Mouse (Mus musculus) C2C12 (cell line): ENCODE measurements around the gene Nsun7.

Experiments used
- CEBPB ChIP-seq: IDR thresholded peaks from one replicate; pipeline ENCODE4 v1.6.1; 2011; ENCODE audit warnings: low read depth, mild to moderate bottlenecking, control low read depth, moderate library complexity
- CTCF ChIP-seq: IDR thresholded peaks from one replicate; pipeline ENCODE4 v1.5.1; 2011; ENCODE audit not compliant: control insufficient read depth, insufficient read depth, insufficient read length
- FOSL1 ChIP-seq: IDR thresholded peaks from one replicate; pipeline ENCODE4 v1.8.0; 2011; ENCODE audit warnings: mild to moderate bottlenecking, low read length; ENCODE audit not compliant: poor library complexity, insufficient read depth, severe bottlenecking
- MAX ChIP-seq: IDR thresholded peaks from one replicate; pipeline ENCODE4 v1.6.1; 2011; ENCODE audit warnings: mild to moderate bottlenecking, control low read depth
- MYOD1 ChIP-seq: IDR thresholded peaks from one replicate; pipeline ENCODE4 v1.6.1; 2011; ENCODE audit warnings: low read depth; ENCODE audit not compliant: control insufficient read depth, insufficient read length
- MYOG ChIP-seq: IDR thresholded peaks from one replicate; pipeline ENCODE4 v1.6.1; 2011; ENCODE audit not compliant: control insufficient read depth, insufficient read length; ENCODE audit errors: extremely low read depth
- USF1 ChIP-seq: IDR thresholded peaks from one replicate; pipeline ENCODE4 v1.6.1; 2011; ENCODE audit warnings: low read depth, mild to moderate bottlenecking, control low read depth, moderate library complexity

DNA sequence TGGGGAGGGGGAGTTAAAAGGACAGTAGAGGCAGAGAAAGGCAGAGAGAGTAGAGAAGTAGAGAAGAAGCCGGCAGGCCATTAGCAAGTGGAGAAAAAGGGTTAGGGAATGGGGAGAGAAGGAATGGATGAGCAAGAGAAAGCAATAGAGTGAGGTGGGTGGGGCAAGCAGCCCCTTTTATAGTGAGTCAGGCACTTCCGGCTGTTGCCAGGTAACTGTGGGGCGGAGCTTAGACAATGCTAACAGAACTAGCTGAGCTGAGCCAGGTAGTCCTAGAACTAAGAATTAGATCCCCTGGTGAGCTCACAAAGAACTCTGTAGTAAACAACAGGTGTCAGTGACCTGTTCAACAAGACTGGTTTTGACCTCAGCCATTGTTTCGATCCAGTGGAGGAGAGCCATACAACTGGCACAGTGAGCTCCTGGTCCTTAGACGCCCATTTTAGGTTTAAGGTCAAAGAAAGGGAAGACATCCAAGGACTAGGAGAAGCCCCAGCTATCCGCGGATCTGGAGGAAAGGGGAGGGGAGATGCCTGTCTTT is 45.2 kb upstream of the Nsun7 start:
- no peak for TF ChIP-seq CTCF
- no peak for TF ChIP-seq MAX
- no peak for TF ChIP-seq USF1
- no peak for TF ChIP-seq MYOG
- TF ChIP-seq CEBPB = no peak
- no peak for TF ChIP-seq MYOD1
- no peak for TF ChIP-seq FOSL1
